Mouse (Mus musculus): ENCODE data around the gene Kctd2. TPM values are rescaled to one million over a fixed set of nuclear protein-coding genes. Genes with fewer than 3 reads are reported as not detected.

Gene Kctd2
- polyA plus RNA-seq, 1 experiment from 2014 or later, result 18.1 TPM

DNA sequence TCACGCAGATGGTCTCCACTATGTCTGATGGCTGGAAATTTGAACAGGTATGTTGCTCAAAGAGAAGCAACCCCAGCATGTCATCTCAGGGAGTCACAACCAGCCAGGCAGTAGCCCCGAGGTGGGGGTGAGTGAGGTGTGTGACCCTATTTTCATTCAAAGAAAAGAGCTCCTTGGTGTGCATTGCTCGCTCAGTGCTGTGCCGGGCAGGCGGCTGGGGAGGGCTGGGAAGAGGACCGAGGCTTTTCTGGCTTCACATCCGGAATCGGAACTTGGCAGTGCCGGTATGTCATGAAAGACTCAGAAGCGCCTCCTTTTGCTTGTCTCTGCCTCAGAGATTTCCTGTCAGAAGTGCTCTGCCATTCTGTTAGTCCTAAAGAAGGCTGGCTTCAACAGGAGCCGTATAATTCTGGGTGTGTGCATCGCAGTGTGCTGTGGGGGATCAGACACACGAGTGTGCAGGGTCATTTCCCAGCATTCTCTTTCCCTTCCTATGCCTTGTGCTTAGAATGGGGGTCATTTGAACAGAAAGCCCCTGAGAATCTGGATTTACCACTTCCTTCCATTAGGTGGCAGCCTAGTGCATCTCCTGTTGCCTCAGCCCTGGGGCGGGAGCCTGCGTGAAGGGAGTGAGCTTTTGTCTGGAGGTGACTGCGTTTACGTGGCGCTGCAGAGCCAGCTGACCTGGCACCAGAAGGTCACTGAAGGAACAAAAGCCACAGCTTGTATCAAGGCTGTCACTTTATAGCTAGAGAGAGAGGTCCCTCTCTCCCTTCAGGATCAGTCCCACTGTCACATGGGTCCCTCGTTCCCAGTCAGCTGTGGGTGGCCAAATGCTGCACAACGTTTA, 7.8 kb downstream of the Kctd2 start:
- H3K4me1 ChIP-seq, result peaks cover 10% of the 10 kb centered on the region; the same call in 1 of the 2 replicates
- ATAC-seq (ENCODE audit: insufficient number of reproducible peaks, low FRiP score, low TSS enrichment, low read depth), result peak; percentile 58; the same call in 1 of the 2 replicates
- H3K4me3 ChIP-seq (replicated peaks), result 0 out of 2 replicates have a peak overlapping the region, but pooled peaks have one; percentile 9
- 0 out of 2 replicates have a peak overlapping the region, but pooled peaks have one; percentile 15 for H3K4me2 ChIP-seq (replicated peaks)
- peaks cover 61% of the 10 kb centered on the region for H3K36me3 ChIP-seq
- no peaks in the 10 kb centered on the region for H3K9me3 ChIP-seq (replicated peaks)
- WGBS, result 36% methylated on average over 20 of the region's 20 CpGs
- H3K27me3 ChIP-seq, result no peaks in the 10 kb centered on the region
- H3K27ac ChIP-seq (replicated peaks), result no peak overlapping the region
- no peak overlapping the region for H3K9ac ChIP-seq

DNA sequence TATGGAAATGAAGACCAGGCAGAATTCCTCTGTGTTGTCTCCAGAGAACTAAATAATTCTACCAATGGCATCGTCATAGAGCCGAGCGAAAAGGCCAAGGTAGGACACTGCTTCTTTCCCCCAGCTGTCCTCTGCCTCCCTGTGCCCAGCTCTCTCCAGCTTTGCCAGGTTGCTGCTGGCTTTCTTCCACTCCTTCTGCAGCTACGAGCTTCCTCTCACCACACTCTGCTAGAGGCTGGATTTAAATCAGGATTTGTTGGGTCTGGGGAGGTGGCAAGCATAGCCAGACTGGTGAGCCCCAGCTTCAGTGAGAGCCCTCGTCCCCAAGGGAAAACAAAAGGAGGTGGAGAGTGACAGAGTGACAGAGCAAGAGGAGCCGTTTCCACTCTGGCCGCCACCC, 9.4 kb downstream of the Kctd2 start:
- H3K27me3 ChIP-seq, result no peaks in the 10 kb centered on the region
- H3K4me2 ChIP-seq (replicated peaks), result no peak overlapping the region
- H3K9me3 ChIP-seq (replicated peaks), result no peaks in the 10 kb centered on the region
- no peak overlapping the region for H3K4me3 ChIP-seq (replicated peaks)
- WGBS, result 88% methylated on average over 7 of the region's 7 CpGs
- peaks cover 61% of the 10 kb centered on the region for H3K36me3 ChIP-seq
- peaks cover 10% of the 10 kb centered on the region; the same call in 1 of the 2 replicates for H3K4me1 ChIP-seq
- ATAC-seq (ENCODE audit: insufficient number of reproducible peaks, low FRiP score, low TSS enrichment, low read depth), result no peak
- H3K27ac ChIP-seq (replicated peaks), result no peak overlapping the region
- H3K9ac ChIP-seq, result no peak overlapping the region

- 80% methylated on average over 6 of the region's 6 CpGs for WGBS
- no peak overlapping the region for H3K4me3 ChIP-seq (replicated peaks)
- no peaks in the 10 kb centered on the region for H3K27me3 ChIP-seq
- no peak for ATAC-seq (ENCODE audit: insufficient number of reproducible peaks, low FRiP score, low TSS enrichment, low read depth)
- H3K9me3 ChIP-seq (replicated peaks), result no peaks in the 10 kb centered on the region
- no peak overlapping the region for H3K9ac ChIP-seq
- H3K4me1 ChIP-seq, result peaks cover 15% of the 10 kb centered on the region
- H3K36me3 ChIP-seq, result peaks cover 50% of the 10 kb centered on the region
- H3K4me2 ChIP-seq (replicated peaks), result no peak overlapping the region
- H3K27ac ChIP-seq (replicated peaks), result no peak overlapping the region
Observed at GRCm38 (mm10) chr11:115430561-115430960, 10.6 kb downstream of the Kctd2 start.

DNA sequence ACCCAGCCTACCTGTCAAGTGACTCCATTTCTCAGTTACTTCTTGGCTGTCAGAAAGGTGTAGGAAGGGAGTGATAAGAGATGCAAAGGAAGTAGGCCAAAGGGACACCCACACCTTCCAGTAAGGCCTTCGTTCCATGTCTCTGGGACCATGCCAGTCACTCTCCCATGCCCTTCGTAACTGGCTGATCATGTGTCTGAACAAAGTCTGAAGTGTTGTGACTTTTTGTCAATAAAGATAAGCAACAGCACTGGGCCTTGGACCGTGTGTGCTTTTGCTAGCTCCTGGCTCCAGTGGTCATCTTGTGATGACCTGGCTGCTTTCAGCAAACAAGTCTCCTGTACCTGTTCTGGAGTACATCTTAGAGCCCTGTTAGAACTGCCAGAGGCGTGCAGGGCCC, 12.9 kb downstream of the Kctd2 start:
- Histone ChIP-seq H3K4me1 (peaks cover 17% of the 10 kb centered on the region), H3K36me3 (peaks cover 39% of the 10 kb centered on the region), H3K27ac (replicated peaks) (no peak overlapping the region), H3K9ac (no peak overlapping the region), H3K9me3 (replicated peaks) (no peaks in the 10 kb centered on the region), H3K27me3 (no peaks in the 10 kb centered on the region), H3K4me2 (replicated peaks) (no peak overlapping the region), H3K4me3 (replicated peaks) (no peak overlapping the region)
- ATAC-seq (ENCODE audit: insufficient number of reproducible peaks, low FRiP score, low TSS enrichment, low read depth), result no peak
- 79% methylated on average over 4 of the region's 4 CpGs for WGBS

- 81% methylated on average over 6 of the region's 6 CpGs for WGBS
- Histone ChIP-seq H3K9me3 (replicated peaks) (no peaks in the 10 kb centered on the region), H3K9ac (no peak overlapping the region), H3K36me3 (peaks cover 39% of the 10 kb centered on the region), H3K27me3 (no peaks in the 10 kb centered on the region), H3K4me3 (replicated peaks) (no peak overlapping the region), H3K4me2 (replicated peaks) (no peak overlapping the region), H3K27ac (replicated peaks) (no peak overlapping the region), H3K4me1 (peaks cover 14% of the 10 kb centered on the region)
- ATAC-seq (ENCODE audit: insufficient number of reproducible peaks, low FRiP score, low TSS enrichment, low read depth), result no peak
Observed at GRCm38 (mm10) chr11:115433342-115433741, 13.4 kb downstream of the Kctd2 start.

- H3K4me2 ChIP-seq (replicated peaks), result peak overlapping the region; percentile 57
- H3K4me1 ChIP-seq, result peaks cover 14% of the 10 kb centered on the region
- no peak for ATAC-seq (ENCODE audit: insufficient number of reproducible peaks, low FRiP score, low TSS enrichment, low read depth)
- H3K27ac ChIP-seq (replicated peaks), result no peak overlapping the region
- H3K27me3 ChIP-seq, result no peaks in the 10 kb centered on the region
- peaks cover 22% of the 10 kb centered on the region for H3K36me3 ChIP-seq
- WGBS, result 4% methylated on average over 31 of the region's 31 CpGs
- H3K4me3 ChIP-seq (replicated peaks), result peak overlapping the region; percentile 32
- no peaks in the 10 kb centered on the region for H3K9me3 ChIP-seq (replicated peaks)
- H3K9ac ChIP-seq, result peak overlapping the region; percentile 15; the same call in 1 of the 2 replicates
Observed at GRCm38 (mm10) chr11:115435596-115436337, 15.8 kb downstream of the Kctd2 start.

DNA sequence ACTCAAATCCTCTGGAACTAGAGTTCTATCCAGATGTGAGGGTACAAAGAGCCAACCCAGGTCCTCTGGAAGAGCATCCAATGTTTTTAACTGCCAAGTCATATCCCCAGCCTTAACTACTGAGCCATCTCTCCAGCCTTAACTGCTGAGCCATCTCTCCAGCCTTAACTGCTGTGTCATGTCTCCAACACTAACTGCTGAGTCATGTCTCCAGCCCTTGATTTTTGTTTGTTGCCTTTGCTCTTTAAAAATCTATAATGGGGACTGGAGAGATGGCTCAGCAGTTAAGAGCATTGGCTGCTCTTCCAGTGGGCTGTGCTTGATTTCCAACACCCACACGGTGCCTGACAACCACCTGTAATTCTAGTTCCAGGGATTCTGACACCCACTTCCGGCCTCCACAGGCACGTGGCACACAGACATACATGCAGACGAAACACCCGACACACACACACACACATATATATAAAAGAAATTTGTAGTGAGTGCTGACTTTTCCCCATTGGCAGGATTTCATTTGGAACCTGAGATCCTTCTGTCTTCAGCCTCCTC, 17.7 kb downstream of the Kctd2 start:
- no peak for ATAC-seq (ENCODE audit: insufficient number of reproducible peaks, low FRiP score, low TSS enrichment, low read depth)

DNA sequence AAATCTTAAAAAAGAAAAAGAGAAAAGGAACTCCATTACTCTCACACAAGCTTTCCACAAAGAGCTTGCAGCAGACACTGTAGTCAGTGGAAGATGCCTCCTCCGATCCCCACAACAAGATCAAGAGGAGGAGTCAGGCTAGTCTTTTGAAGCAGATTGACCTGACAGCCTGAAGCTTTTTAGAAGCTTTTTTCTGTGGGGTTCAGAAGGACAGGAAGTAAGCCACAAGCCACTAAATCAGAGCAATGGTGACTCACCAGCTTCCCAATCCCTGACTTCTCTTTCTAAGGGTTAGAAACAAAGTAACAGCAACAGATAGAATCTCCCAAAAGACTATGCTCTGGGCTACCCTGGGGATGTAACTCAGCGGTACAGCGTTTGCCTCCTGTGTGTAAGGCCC, 19.4 kb downstream of the Kctd2 start:
- H3K27me3 ChIP-seq, result no peaks in the 10 kb centered on the region
- H3K36me3 ChIP-seq, result no peaks in the 10 kb centered on the region
- H3K4me1 ChIP-seq, result peaks cover 20% of the 10 kb centered on the region
- no peak overlapping the region for H3K9ac ChIP-seq
- H3K4me2 ChIP-seq (replicated peaks), result no peak overlapping the region
- no peak overlapping the region for H3K27ac ChIP-seq (replicated peaks)
- no peaks in the 10 kb centered on the region for H3K9me3 ChIP-seq (replicated peaks)
- no peak overlapping the region for H3K4me3 ChIP-seq (replicated peaks)
- ATAC-seq (ENCODE audit: insufficient number of reproducible peaks, low FRiP score, low TSS enrichment, low read depth), result no peak
- 83% methylated on average over 3 of the region's 3 CpGs for WGBS

More for the DNA sequence above, 17.7 kb downstream of the Kctd2 start:
- 63% methylated on average over 5 of the region's 5 CpGs for WGBS
- no peak overlapping the region for H3K4me2 ChIP-seq (replicated peaks)
- H3K27ac ChIP-seq (replicated peaks), result no peak overlapping the region
- H3K9me3 ChIP-seq (replicated peaks), result no peaks in the 10 kb centered on the region
- H3K4me1 ChIP-seq, result peaks cover 20% of the 10 kb centered on the region
- H3K27me3 ChIP-seq, result no peaks in the 10 kb centered on the region
- no peak overlapping the region for H3K4me3 ChIP-seq (replicated peaks)
- H3K9ac ChIP-seq, result no peak overlapping the region
- H3K36me3 ChIP-seq, result peaks cover 4% of the 10 kb centered on the region; the same call in 1 of the 2 replicates

DNA sequence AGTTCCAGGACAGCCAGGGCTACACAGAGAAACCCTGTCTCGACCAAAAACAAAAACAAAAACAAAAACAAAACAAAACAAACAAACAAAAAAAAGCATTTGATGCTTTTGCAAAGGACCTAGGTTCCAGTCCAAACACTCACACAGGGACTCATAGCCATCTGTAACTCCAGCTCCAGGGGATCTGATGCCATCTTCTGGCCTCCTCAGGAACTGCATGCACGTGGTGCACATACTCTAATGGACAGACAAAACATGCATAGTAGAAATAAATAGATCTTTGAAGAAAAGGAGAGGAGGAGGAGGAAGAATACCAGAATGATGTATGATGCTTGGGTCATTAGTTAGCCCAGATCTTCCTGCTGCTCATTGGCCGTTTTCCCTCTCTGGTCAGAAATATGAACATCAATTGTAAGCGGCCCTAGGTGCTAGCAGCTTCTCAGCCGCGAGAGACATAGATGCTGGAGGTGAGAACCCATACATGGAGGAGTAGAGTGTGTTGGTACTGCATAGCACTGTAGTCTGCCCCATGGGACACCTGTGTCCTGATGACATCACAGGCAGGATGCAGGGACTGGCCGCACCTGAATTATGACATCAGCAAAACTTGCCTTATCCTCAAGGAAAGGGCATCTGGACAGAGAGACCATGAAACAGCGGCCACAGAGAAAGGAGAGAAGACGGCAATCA, 20.1 kb downstream of the Kctd2 start, which contains the start of gene Trim80:
Gene Trim80 (plus strand): TSS at position 640 of the 690 bp plus-strand sequence.
- Histone ChIP-seq H3K27me3 (no peaks in the 10 kb centered on the region), H3K9ac (no peak within 1 kb of the TSS), H3K9me3 (replicated peaks) (no peaks in the 10 kb centered on the region), H3K27ac (replicated peaks) (no peak within 1 kb of the TSS), H3K4me1 (peaks cover 20% of the 10 kb centered on the region), H3K4me3 (replicated peaks) (no peak within 1 kb of the TSS), H3K36me3 (no peaks in the 10 kb centered on the region), H3K4me2 (replicated peaks) (no peak within 1 kb of the TSS)
- 93% methylated on average over 9 of the region's 9 CpGs for WGBS
- no peak for ATAC-seq (ENCODE audit: insufficient number of reproducible peaks, low FRiP score, low TSS enrichment, low read depth)

DNA sequence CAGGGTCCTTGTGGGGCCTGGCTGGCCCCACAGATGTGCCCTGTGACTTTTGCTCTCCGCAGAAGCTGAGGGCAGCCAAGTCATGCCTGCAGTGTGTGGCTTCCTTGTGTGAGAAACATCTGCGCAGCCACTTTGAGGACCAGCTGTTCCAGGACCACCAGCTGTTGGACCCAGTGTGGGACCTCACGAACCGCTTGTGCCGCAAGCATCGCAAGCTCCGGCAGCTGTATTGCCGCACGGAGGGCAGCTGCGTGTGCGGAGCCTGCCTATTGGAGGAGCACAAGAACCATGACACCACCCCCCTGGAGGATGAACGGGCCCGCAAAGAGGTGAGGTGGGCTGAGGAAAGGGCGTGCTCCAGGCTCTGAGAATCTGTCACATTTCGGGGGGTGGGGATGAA, 21.5 kb downstream of the Kctd2 start:
- no peaks in the 10 kb centered on the region for H3K27me3 ChIP-seq
- H3K4me3 ChIP-seq (replicated peaks), result no peak overlapping the region
- no peaks in the 10 kb centered on the region for H3K36me3 ChIP-seq
- WGBS, result 42% methylated on average over 15 of the region's 15 CpGs
- peaks cover 6% of the 10 kb centered on the region for H3K4me1 ChIP-seq
- H3K4me2 ChIP-seq (replicated peaks), result no peak overlapping the region
- ATAC-seq (ENCODE audit: insufficient number of reproducible peaks, low FRiP score, low TSS enrichment, low read depth), result 0 out of 2 replicates have a peak, but pooled peaks have one; percentile 29
- no peaks in the 10 kb centered on the region for H3K9me3 ChIP-seq (replicated peaks)
- no peak overlapping the region for H3K9ac ChIP-seq
- H3K27ac ChIP-seq (replicated peaks), result no peak overlapping the region
